Mouse (Mus musculus) erythroblast, embryonic 14.5 days (primary cell): ENCODE data around the gene Nav2.

Experiments
- GATA1 ChIP-seq: IDR thresholded peaks from 2 replicates; pipeline ENCODE4 v1.6.1; 2012; ENCODE audit warnings: low read length, inconsistent platforms, mixed read lengths
- TAL1 ChIP-seq: IDR thresholded peaks from 3 replicates; pipeline ENCODE4 v1.6.1; 2012; ENCODE audit warnings: low read length, inconsistent platforms, mixed read lengths

DNA sequence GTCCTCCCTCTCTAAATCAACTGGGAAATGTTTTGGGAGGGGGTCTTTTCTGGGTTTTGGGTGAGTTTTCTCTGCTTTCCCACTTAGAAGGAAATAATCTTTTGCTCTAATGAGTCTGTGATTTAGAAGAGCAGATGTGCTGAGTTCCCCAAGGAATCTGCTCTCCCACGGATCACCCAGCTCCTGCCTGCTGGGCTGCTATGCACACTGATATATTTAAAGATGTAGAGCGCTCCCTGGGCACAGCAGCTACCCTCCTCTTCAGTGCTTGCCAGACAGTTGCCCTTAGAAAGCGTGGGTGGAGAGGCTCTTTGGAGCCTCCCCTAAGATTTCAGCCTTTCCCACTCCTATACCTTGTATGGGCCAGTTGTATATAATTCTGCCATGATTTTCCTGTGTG, 452.1 kb downstream of the Nav2 start:
- TF ChIP-seq GATA1: no peak
- TF ChIP-seq TAL1: no peak
